Mouse (Mus musculus) neural tube, embryonic 11.5 days (tissue): ENCODE measurements around the gene Eif4enif1. TPM values are rescaled to one million over a fixed set of nuclear protein-coding genes. Genes with fewer than 3 reads are reported as not detected.
A peak's percentile ranks its signal among the peaks of the same experiment; 100 is the strongest.
"Not testable (repeated sequence)": the region's sequence is repeated elsewhere in the genome, so short reads cannot be mapped to it uniquely, and the experiment has no call there.

Experiments
- ATAC-seq: fragments of 200-750 bp; cut with Nextera tagmentation; 2 replicates; pipeline ENCODE4 v1.8.0; 2017; ENCODE audit warnings: moderate number of reproducible peaks, mild to moderate bottlenecking, moderate TSS enrichment, moderate library complexity; ENCODE audit not compliant: insufficient read depth, low FRiP score, low TSS enrichment
- DNase-seq: peaks from one replicate; pipeline ENCODE4 v3.0.0-alpha.2; 2015; ENCODE audit warnings: low spot score
- H3K27ac ChIP-seq: fragments of 300-500 bp; sonication (generic); 2 replicates; pipeline ENCODE4 v1.5.1; 2014; ENCODE audit warnings: low read depth, mild to moderate bottlenecking, low read length
- H3K27me3 ChIP-seq: fragments of 300-500 bp; sonication (generic); 2 replicates; pipeline ENCODE4 v1.6.1; 2014; ENCODE audit warnings: mild to moderate bottlenecking, low read length, mixed read lengths; ENCODE audit not compliant: control insufficient read depth, insufficient read depth
- H3K36me3 ChIP-seq: fragments of 300-500 bp; sonication (generic); 2 replicates; pipeline ENCODE4 v1.6.1; 2014; ENCODE audit warnings: mild to moderate bottlenecking, low read length, moderate library complexity, mixed read lengths; ENCODE audit not compliant: control insufficient read depth, insufficient read depth
- H3K4me1 ChIP-seq: fragments of 300-500 bp; sonication (generic); 2 replicates; pipeline ENCODE4 v1.6.1; 2014; ENCODE audit warnings: low read length, mixed read lengths; ENCODE audit not compliant: control insufficient read depth, insufficient read depth
- H3K4me2 ChIP-seq: fragments of 300-500 bp; sonication (generic); 2 replicates; pipeline ENCODE4 v1.6.1; 2014; ENCODE audit warnings: low read depth, mild to moderate bottlenecking, moderate library complexity
- H3K4me3 ChIP-seq: fragments of 300-500 bp; sonication (generic); 2 replicates; pipeline ENCODE4 v1.5.1; 2014; ENCODE audit warnings: low read depth, low read length
- H3K9ac ChIP-seq: fragments of 300-500 bp; sonication (generic); 2 replicates; pipeline ENCODE4 v1.6.1; 2014; ENCODE audit warnings: mild to moderate bottlenecking, low read length
- H3K9me3 ChIP-seq: fragments of 300-500 bp; sonication (generic); 2 replicates; pipeline ENCODE4 v1.6.1; 2016; ENCODE audit warnings: low read length; ENCODE audit not compliant: control insufficient read depth
- WGBS: fragments of 180-500 bp; shearing (Covaris S2); extraction: QIAGEN DNeasy Blood & Tissue Kit; methylation state at CpG from one replicate; pipeline ENCODE4 v1.1.7; 2014; 5-methylcytosine and 5-hydroxymethylcytosine counted together
- polyA plus RNA-seq: library from polyadenylated mRNA; unstranded; fragments of >200 nt; fragmentation: Nextera tagmentation; extraction: Ambion mirVana; gene quantifications from 2 replicates; pipeline ENCODE4 v1.2.1, GENCODE M21; 2014

The Eif4enif1 gene
- polyA plus RNA-seq, 1 experiment from 2014 or later = 66.8 TPM

DNA sequence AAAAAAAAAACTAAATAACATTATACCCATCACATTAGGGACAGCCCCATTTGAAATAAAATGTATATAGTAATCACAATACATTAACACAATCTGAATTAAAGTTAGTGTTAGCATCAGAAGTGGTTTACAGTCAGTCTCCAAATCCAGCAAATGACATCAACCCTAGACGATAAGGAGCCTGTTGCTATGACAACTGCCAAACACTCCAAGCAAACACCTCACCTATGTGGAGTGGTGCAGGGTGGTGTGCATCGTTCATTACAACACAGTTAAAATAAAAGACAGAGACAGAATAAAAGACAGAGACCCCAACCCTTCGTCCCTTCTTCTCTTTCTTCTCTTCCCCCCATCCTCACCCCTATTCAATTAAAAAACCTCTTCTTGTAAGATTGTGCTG is 38.5 kb upstream of the Eif4enif1 start:
- not testable (repeated sequence) for H3K36me3 ChIP-seq, H3K4me2 ChIP-seq, H3K4me3 ChIP-seq, H3K27ac ChIP-seq, ATAC-seq, H3K4me1 ChIP-seq, DNase-seq, H3K9ac ChIP-seq, H3K27me3 ChIP-seq
- peaks cover 11% of the 10 kb centered on the region for H3K9me3 ChIP-seq
- 67% methylated on average over 3 of the region's 3 CpGs for WGBS

GRCm38 (mm10) chr11:3165210-3165782 is 36.9 kb upstream of the Eif4enif1 start:
- H3K27ac ChIP-seq, H3K27me3 ChIP-seq, H3K4me2 ChIP-seq, H3K36me3 ChIP-seq, H3K9ac ChIP-seq, DNase-seq, H3K4me3 ChIP-seq, H3K4me1 ChIP-seq: not testable (repeated sequence)
- ATAC-seq = peak; percentile 8; the same call in 1 of the 2 replicates
- H3K9me3 ChIP-seq = peaks cover 11% of the 10 kb centered on the region
- 90% methylated on average over 3 of the region's 5 CpGs for WGBS

DNA sequence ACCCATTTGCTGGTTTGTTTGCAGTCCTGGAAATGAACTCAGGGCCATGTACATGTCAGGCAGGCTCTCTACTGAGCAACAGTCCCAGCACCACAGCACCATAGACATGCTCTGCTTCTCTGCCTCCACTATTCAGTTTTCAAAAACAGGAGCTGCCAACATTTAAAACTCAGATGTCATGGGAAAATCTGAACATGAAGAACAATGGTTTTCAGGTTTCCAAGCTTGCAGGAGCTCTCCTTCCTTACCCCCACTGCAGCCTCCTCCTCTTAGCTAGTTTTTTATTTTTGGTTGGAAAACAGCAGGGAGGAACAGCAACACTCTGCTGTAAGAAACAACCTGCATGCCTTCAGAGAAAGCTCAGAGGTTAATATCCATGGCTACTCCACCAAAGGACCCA is 35.9 kb upstream of the Eif4enif1 start:
- not testable (repeated sequence) for DNase-seq, H3K9ac ChIP-seq, H3K4me3 ChIP-seq, H3K36me3 ChIP-seq, H3K4me1 ChIP-seq, H3K27ac ChIP-seq, ATAC-seq, H3K27me3 ChIP-seq, H3K4me2 ChIP-seq
- peaks cover 11% of the 10 kb centered on the region for H3K9me3 ChIP-seq

DNA sequence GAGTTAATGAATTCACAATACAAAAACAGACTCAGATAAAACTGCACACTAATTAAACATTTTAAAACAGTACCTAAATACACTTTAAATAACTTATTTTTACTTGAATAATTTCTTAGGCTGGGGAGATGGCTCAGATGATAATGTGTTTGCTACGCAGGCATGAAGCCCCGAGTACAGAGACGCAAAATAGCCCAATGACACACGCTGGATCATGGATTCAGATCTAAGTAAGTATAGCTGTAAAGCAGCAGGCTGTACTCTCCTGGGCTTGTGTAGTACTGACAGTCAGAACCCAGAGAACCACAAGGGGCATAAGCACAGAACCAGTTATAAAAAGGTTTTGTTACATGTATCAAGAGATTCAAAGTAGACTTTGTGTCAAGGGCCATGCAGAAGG is 35.1 kb upstream of the Eif4enif1 start:
- H3K4me2 ChIP-seq, ATAC-seq, H3K4me1 ChIP-seq, DNase-seq, H3K27ac ChIP-seq, H3K36me3 ChIP-seq, H3K9ac ChIP-seq, H3K27me3 ChIP-seq, H3K4me3 ChIP-seq: not testable (repeated sequence)
- H3K9me3 ChIP-seq = peaks cover 16% of the 10 kb centered on the region
- 95% methylated on average over 4 of the region's 4 CpGs for WGBS

DNA sequence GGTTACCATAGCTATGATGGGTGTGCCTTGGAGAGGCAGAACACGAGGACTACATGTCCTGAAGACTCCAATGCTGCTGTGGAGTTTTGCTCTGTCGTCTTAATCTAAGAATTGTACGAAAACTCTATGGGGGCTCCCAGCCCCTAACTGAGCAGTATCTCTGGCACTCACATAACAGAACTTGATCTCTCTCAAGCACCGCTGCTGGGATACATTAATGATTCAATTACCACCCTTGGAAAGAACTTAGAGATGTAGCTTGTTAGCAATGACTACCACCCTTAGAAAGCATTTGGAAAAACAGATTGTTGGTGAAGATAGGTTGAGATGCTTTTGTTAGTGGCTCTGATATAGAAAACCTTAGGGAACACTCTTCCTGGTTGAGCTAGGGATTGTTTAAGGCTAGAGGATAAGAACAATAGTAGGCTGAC is 34.6 kb upstream of the Eif4enif1 start:
- not testable (repeated sequence) for H3K36me3 ChIP-seq, H3K27me3 ChIP-seq, H3K4me3 ChIP-seq, H3K4me1 ChIP-seq, ATAC-seq, H3K4me2 ChIP-seq, H3K27ac ChIP-seq, DNase-seq, H3K9ac ChIP-seq
- 76% methylated on average over 4 of the region's 4 CpGs for WGBS
- peaks cover 16% of the 10 kb centered on the region for H3K9me3 ChIP-seq

DNA sequence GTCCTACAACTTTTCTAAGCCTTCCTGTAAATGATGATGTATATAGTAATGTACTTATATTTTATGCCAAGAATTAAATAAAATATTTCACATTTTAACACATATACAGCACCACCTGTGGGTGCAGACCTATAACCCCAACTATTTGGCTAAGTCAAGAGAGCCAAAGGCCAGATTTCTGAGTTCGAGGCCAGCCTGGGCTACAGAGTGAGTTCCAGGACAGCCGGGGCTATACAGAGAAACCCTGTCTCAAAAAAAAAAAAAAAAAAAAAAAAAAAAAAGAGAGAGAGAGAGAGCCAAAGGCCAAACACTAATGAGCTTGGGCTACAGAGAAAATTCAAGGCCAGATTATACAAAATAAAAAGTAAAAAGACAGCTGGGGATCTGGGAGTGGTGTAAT is 33.1 kb upstream of the Eif4enif1 start:
- not testable (repeated sequence) for H3K4me1 ChIP-seq, H3K36me3 ChIP-seq, H3K9ac ChIP-seq, H3K27me3 ChIP-seq, DNase-seq, H3K27ac ChIP-seq, H3K4me2 ChIP-seq, H3K4me3 ChIP-seq
- 83% methylated on average over 2 of the region's 2 CpGs for WGBS
- ATAC-seq = peak; percentile 15; the same call in 1 of the 2 replicates
- H3K9me3 ChIP-seq = peaks cover 16% of the 10 kb centered on the region

DNA sequence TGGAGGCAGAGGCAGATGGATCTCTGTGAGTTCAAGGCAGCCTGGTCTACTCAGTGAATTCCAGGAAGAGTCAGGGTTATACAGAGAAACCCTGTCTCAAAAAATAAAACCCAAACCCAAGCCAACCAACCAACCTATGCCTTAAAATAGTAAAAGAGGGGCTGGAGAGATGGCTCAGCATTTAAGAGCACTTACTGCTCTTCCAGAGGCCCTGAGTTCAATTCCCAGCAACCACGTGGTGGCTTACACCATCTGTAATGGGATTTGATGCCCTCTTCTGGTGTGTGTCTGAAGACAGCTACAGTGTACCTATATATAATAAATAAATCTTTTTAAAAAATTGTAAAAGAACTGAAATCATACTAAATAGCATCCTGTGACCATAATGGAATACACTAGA is 30.3 kb upstream of the Eif4enif1 start:
- H3K4me2 ChIP-seq, ATAC-seq, H3K4me1 ChIP-seq, H3K4me3 ChIP-seq, DNase-seq, H3K36me3 ChIP-seq, H3K27me3 ChIP-seq, H3K27ac ChIP-seq, H3K9ac ChIP-seq: not testable (repeated sequence)
- 73% methylated on average over 1 of the region's 1 CpGs for WGBS
- H3K9me3 ChIP-seq = peaks cover 13% of the 10 kb centered on the region; the same call in 1 of the 2 replicates

- H3K9ac ChIP-seq, H3K4me2 ChIP-seq, H3K9me3 ChIP-seq, H3K36me3 ChIP-seq, H3K27me3 ChIP-seq, H3K4me1 ChIP-seq, DNase-seq, ATAC-seq, H3K27ac ChIP-seq, H3K4me3 ChIP-seq: not testable (repeated sequence)
- WGBS = 46% methylated on average over 3 of the region's 6 CpGs
Observed at GRCm38 (mm10) chr11:3172526-3172925, 29.7 kb upstream of the Eif4enif1 start.

GRCm38 (mm10) chr11:3173425-3174318 is 28.5 kb upstream of the Eif4enif1 start:
- not testable (repeated sequence) for H3K36me3 ChIP-seq, H3K9me3 ChIP-seq, H3K4me2 ChIP-seq, H3K27ac ChIP-seq, H3K9ac ChIP-seq, H3K4me3 ChIP-seq, DNase-seq, H3K4me1 ChIP-seq, H3K27me3 ChIP-seq, ATAC-seq
- 85% methylated on average over 11 of the region's 11 CpGs for WGBS
